Mouse (Mus musculus) hindbrain, postnatal 0 days (tissue): ENCODE measurements around the gene Rgl1. TPM values are rescaled to one million over a fixed set of nuclear protein-coding genes. Genes with fewer than 3 reads are reported as not detected.
A peak's percentile ranks its signal among the peaks of the same experiment; 100 is the strongest.
"Not testable (repeated sequence)": the region's sequence is repeated elsewhere in the genome, so short reads cannot be mapped to it uniquely, and the experiment has no call there.

Experiments
- ATAC-seq: fragments of 200-750 bp; cut with Nextera tagmentation; 2 replicates; pipeline ENCODE4 v1.8.0; 2017; ENCODE audit warnings: mild to moderate bottlenecking, moderate TSS enrichment, moderate library complexity
- DNase-seq: peaks from one replicate; pipeline ENCODE4 v3.0.0-alpha.2; 2015; ENCODE audit warnings: low spot score
- H3K27ac ChIP-seq: fragments of 300-500 bp; sonication (generic); 2 replicates; pipeline ENCODE4 v1.5.1; 2014; ENCODE audit warnings: mild to moderate bottlenecking
- H3K27me3 ChIP-seq: fragments of 300-500 bp; sonication (generic); 2 replicates; pipeline ENCODE4 v1.6.1; 2014; ENCODE audit warnings: low read length, mixed read lengths; ENCODE audit not compliant: insufficient read depth
- H3K36me3 ChIP-seq: fragments of 300-500 bp; sonication (generic); 2 replicates; pipeline ENCODE4 v1.6.1; 2014; ENCODE audit warnings: low read length, mixed read lengths; ENCODE audit not compliant: insufficient read depth
- H3K4me1 ChIP-seq: fragments of 300-500 bp; sonication (generic); 2 replicates; pipeline ENCODE4 v1.6.1; 2014; ENCODE audit warnings: antibody characterized with exemption, low read length, mixed read lengths; ENCODE audit not compliant: insufficient read depth
- H3K4me2 ChIP-seq: fragments of 300-500 bp; sonication (generic); 2 replicates; pipeline ENCODE4 v1.6.1; 2014; ENCODE audit warnings: low read depth, mild to moderate bottlenecking, low read length, moderate library complexity, mixed read lengths
- H3K4me3 ChIP-seq: fragments of 300-500 bp; sonication (generic); 2 replicates; pipeline ENCODE4 v1.5.1; 2014; ENCODE audit warnings: low read length
- H3K9ac ChIP-seq: fragments of 300-500 bp; sonication (generic); replicated peaks from 2 replicates; pipeline ENCODE4 v1.6.1; 2014; ENCODE audit warnings: mild to moderate bottlenecking, low read length, moderate library complexity, mixed read lengths
- H3K9me3 ChIP-seq: fragments of 300-500 bp; sonication (generic); 2 replicates; pipeline ENCODE4 v1.6.1; 2016; ENCODE audit warnings: low read length, mixed read lengths
- CTCF ChIP-seq: IDR thresholded peaks from 2 replicates; pipeline ENCODE4 v1.5.1; 2016; ENCODE audit warnings: antibody characterized with exemption, control low read depth, low read depth
- WGBS: fragments of 180-500 bp; shearing (Covaris S2); extraction: QIAGEN DNeasy Blood & Tissue Kit; methylation state at CpG from one replicate; pipeline ENCODE4 v1.1.7; 2014; 5-methylcytosine and 5-hydroxymethylcytosine counted together
- polyA plus RNA-seq: library from polyadenylated mRNA; unstranded; fragments of >200 nt; fragmentation: Nextera tagmentation; extraction: Ambion mirVana; gene quantifications from 2 replicates; pipeline ENCODE4 v1.2.1, GENCODE M21; 2015
- total RNA-seq: library from RNA; depleted of rRNA; stranded (reverse); fragments of >200 nt; gene quantifications from 2 replicates; pipeline ENCODE4 v1.2.3, GENCODE M21; 2014

Gene Rgl1
- total and polyA plus RNA-seq, 2 experiments from 2014 or later, result 16.1 to 17.0 TPM

GRCm38 (mm10) chr1:152786953-152787352 is 20.8 kb upstream of the Rgl1 start:
- Histone ChIP-seq H3K9ac (no peak overlapping the region), H3K4me1 (no peaks in the 10 kb centered on the region), H3K27ac (no peak overlapping the region), H3K9me3 (no peaks in the 10 kb centered on the region), H3K4me3 (no peak overlapping the region), H3K4me2 (no peak overlapping the region), H3K36me3 (no peaks in the 10 kb centered on the region), H3K27me3 (no peaks in the 10 kb centered on the region)
- 94% methylated on average over 4 of the region's 4 CpGs for WGBS
- TF ChIP-seq CTCF, result no peak
- DNase-seq (no peak), ATAC-seq (no peak)

- not testable (repeated sequence) for H3K4me3 ChIP-seq, H3K4me1 ChIP-seq, H3K27me3 ChIP-seq, DNase-seq, H3K27ac ChIP-seq, H3K36me3 ChIP-seq, ATAC-seq, H3K9ac ChIP-seq, H3K4me2 ChIP-seq, H3K9me3 ChIP-seq
- 87% methylated on average over 3 of the region's 3 CpGs for WGBS
These were observed 19.3 kb upstream of the Rgl1 start for GRCm38 (mm10) chr1:152785446-152785845.

- DNase-seq, result no peak
- Histone ChIP-seq H3K4me1 (no peaks in the 10 kb centered on the region), H3K4me2 (no peak overlapping the region), H3K9ac (no peak overlapping the region), H3K9me3 (no peaks in the 10 kb centered on the region), H3K27ac (no peak overlapping the region), H3K36me3 (no peaks in the 10 kb centered on the region), H3K27me3 (no peaks in the 10 kb centered on the region), H3K4me3 (no peak overlapping the region)
- TF ChIP-seq CTCF, result no peak
- 97% methylated on average over 8 of the region's 8 CpGs for WGBS
- no peak for ATAC-seq
These were observed 18.5 kb upstream of the Rgl1 start for GRCm38 (mm10) chr1:152784620-152785019.

DNA sequence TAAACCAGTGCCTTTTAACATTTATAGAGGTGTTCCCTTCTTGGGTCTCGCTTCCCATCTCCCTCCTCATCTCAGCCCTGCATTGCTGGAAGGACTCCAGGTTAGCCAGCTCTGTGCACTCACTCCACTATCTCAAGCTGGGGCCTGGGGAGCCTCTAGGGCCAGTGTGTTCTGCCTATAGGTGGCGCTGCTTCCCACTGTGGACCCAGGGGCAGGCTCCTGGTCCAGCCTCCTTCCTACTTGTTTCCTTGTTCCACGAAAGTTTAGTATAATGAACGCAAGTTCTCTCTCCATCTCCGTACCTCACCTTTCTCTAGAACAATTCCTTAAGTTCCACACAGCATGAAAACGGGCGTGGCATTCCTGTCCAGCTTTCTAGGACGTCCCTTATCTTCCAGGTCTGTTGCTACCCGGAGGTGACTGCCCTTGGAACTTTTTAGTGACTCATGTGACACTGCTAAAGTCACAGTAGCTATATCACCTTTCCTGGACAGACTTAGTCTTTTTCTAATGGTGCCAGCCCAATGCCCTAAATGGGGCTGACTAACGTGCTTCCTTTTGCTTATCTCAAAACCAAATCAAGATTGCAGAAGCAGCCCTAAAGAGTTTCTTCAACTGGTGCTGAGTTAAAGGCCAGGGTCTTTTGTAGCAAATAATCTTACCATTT is 13.1 kb upstream of the Rgl1 start:
- Histone ChIP-seq H3K4me2 (no peak overlapping the region), H3K9ac (no peak overlapping the region), H3K4me1 (no peaks in the 10 kb centered on the region), H3K27me3 (no peaks in the 10 kb centered on the region), H3K9me3 (no peaks in the 10 kb centered on the region), H3K36me3 (peaks cover 11% of the 10 kb centered on the region), H3K4me3 (no peak overlapping the region), H3K27ac (no peak overlapping the region)
- 37% methylated on average over 10 of the region's 10 CpGs for WGBS
- peak; percentile 64 for TF ChIP-seq CTCF
- DNase-seq (peak; percentile 61), ATAC-seq (0 out of 2 replicates have a peak, but pooled peaks have one; percentile 45)

- H3K9ac ChIP-seq, H3K4me1 ChIP-seq, H3K9me3 ChIP-seq, ATAC-seq, H3K27ac ChIP-seq, H3K4me2 ChIP-seq, H3K4me3 ChIP-seq, H3K27me3 ChIP-seq, DNase-seq: not testable (repeated sequence)
- peaks cover 40% of the 10 kb centered on the region for H3K36me3 ChIP-seq
- 96% methylated on average over 3 of the region's 3 CpGs for WGBS
These were observed 8.4 kb upstream of the Rgl1 start for GRCm38 (mm10) chr1:152774601-152775000.

DNA sequence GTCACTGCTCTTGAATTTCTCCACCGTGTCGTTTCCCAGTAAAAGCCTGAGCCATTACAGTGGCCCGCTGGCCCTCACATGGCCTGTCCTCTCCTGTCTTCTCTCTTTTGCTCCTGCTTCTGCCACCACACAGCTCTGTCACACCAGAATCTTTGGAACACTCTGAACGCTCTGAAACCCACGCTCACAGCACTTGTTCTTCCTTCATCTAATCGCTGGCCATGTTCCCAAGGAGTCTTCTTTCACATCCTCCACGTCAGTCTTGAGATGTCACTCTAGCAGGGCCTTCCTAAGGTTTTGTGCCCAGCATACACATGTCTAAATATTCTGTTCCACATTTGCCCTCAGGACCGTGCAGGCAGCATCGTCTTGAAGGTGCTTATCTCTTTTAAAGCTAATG is 4.9 kb upstream of the Rgl1 start:
- Histone ChIP-seq H3K27me3 (no peaks in the 10 kb centered on the region), H3K9ac (no peak overlapping the region), H3K4me3 (no peak overlapping the region), H3K4me2 (no peak overlapping the region), H3K4me1 (no peaks in the 10 kb centered on the region), H3K9me3 (no peaks in the 10 kb centered on the region), H3K27ac (no peak overlapping the region), H3K36me3 (peaks cover 36% of the 10 kb centered on the region)
- no peak for DNase-seq
- WGBS, result 76% methylated on average over 9 of the region's 9 CpGs
- no peak for ATAC-seq
- no peak for TF ChIP-seq CTCF

- H3K9ac ChIP-seq, result no peak overlapping the region
- WGBS, result 6% methylated on average over 5 of the region's 5 CpGs
- peak; percentile 51 for ATAC-seq
These were observed 1.8 kb upstream of the Rgl1 start for GRCm38 (mm10) chr1:152767749-152768488.

More at GRCm38 (mm10) chr1:152767749-152768488, 1.8 kb upstream of the Rgl1 start:
- H3K4me3 ChIP-seq, result peak overlapping the region; percentile 68
- peak; percentile 93 for DNase-seq
- no peaks in the 10 kb centered on the region for H3K9me3 ChIP-seq
- H3K27me3 ChIP-seq, result no peaks in the 10 kb centered on the region
- peak; percentile 84 for TF ChIP-seq CTCF
- H3K4me2 ChIP-seq, result peak overlapping the region; percentile 75
- no peaks in the 10 kb centered on the region for H3K4me1 ChIP-seq
- H3K27ac ChIP-seq, result no peak overlapping the region
- peaks cover 16% of the 10 kb centered on the region for H3K36me3 ChIP-seq
